Mouse (Mus musculus): ENCODE results near the gene Tubb2b. TPM values are rescaled to one million over a fixed set of nuclear protein-coding genes. Genes with fewer than 3 reads are reported as not detected.
"Not testable (repeated sequence)": the region's sequence is repeated elsewhere in the genome, so short reads cannot be mapped to it uniquely, and the experiment has no call there.

Tubb2b gene
- polyA plus RNA-seq, 1 experiment: not detected

DNA sequence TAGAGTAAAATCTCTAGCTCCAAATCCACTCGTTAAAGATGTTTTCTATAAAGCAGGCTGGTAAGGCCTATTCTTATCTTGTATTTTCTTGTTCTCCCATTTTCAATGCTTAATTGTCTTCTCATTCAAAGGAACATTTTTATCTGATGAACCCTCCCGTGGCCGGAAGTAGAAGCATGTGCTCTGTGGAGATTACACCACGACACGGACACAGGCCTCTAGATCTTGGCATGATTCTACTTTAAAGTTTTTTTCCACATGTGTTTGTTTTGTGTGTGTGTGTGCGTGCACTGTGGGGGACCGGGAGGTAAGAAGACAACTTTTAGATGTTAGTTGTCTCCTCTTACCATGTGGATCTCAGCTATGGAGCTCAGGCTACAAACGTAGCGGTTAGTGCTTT is 28.4 kb downstream of the Tubb2b start:
- 77% methylated on average over 9 of the region's 9 CpGs for WGBS
- TF ChIP-seq POLR2A (IDR thresholded peaks at IDR 0.05; ENCODE audit: insufficient read depth, low read depth, low read length): no peak
- TF ChIP-seq CTCF (IDR thresholded peaks at IDR 0.05; ENCODE audit: insufficient read depth, low read depth, low read length): no peak
- H3K27ac ChIP-seq (ENCODE audit: insufficient read depth, low read depth, low read length): no peak overlapping the region
- H3K4me1 ChIP-seq (ENCODE audit: control insufficient read depth, insufficient read depth, low read length): peaks cover 3% of the 10 kb centered on the region
- no peak overlapping the region for H3K4me3 ChIP-seq (ENCODE audit: insufficient read depth, low read depth, low read length)

DNA sequence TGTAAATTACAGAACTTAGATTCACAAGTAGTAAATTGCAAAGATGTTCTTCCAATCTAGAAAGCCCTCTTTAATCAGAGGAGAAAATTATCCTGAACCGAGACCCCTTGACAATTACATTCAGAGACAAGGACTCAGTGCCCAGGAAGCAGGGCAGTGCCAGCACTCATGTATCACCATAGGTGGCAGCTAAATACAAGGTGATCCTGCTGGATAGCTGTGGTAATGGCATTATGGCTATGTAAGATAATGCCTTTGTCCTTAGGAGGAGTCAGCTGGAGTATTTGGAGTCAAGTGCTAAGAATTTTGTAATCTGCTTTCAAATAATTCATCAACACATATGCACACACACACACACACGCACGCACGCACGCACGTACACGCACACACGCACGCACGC is 29.0 kb downstream of the Tubb2b start:
- 93% methylated on average over 10 of the region's 10 CpGs for WGBS
- Histone ChIP-seq H3K27ac (ENCODE audit: insufficient read depth, low read depth, low read length) (no peak overlapping the region), H3K4me1 (ENCODE audit: control insufficient read depth, insufficient read depth, low read length) (peaks cover 9% of the 10 kb centered on the region), H3K4me3 (ENCODE audit: insufficient read depth, low read depth, low read length) (no peak overlapping the region)
- TF ChIP-seq POLR2A (IDR thresholded peaks at IDR 0.05; ENCODE audit: insufficient read depth, low read depth, low read length) (no peak), CTCF (IDR thresholded peaks at IDR 0.05; ENCODE audit: insufficient read depth, low read depth, low read length) (no peak)

DNA sequence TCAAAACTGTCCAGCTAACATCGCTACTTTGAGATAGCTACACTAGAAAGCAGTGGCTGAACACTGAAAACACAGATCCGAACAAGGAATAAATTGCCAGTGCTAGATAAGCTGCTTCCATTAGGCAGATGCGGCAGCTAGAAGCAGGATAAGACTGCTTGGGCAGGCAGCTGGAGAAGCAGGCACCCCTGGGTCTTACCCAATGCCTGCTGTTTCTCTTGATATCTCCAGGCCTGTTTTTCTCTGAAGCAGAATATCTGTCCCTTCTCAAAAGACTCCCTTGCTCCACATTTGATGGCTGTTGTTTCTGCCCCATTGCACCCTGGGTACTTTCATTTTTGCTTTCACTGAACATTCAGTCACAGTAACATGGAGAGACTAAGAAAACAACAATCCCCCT is 29.5 kb downstream of the Tubb2b start:
- TF ChIP-seq CTCF (IDR thresholded peaks at IDR 0.05; ENCODE audit: insufficient read depth, low read depth, low read length) (no peak), POLR2A (IDR thresholded peaks at IDR 0.05; ENCODE audit: insufficient read depth, low read depth, low read length) (no peak)
- H3K4me1 ChIP-seq (ENCODE audit: control insufficient read depth, insufficient read depth, low read length): peaks cover 9% of the 10 kb centered on the region
- H3K27ac ChIP-seq (ENCODE audit: insufficient read depth, low read depth, low read length): peak overlapping the region; percentile 16; the same call in 1 of the 2 replicates
- 45% methylated on average over 3 of the region's 3 CpGs for WGBS
- H3K4me3 ChIP-seq (ENCODE audit: insufficient read depth, low read depth, low read length): no peak overlapping the region

DNA sequence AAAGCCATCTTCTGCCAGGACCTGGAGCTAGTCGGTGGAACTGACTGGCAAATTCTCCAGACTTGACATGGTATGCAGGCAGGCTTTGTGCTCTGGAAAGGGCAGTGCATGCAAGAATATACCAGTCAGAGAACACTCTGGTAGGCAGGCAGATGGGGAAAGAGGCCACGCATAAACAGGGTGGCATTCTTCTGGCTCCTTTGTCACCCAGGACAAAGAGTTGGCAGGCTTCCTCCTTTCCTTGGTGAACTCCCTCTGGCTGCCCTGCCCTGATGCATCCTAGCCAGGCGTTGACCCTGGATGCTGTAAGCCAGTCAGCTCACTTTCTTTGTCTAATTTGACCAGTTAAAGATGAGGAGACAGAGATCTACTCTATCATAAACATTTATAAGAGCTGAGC is 33.2 kb downstream of the Tubb2b start:
- no peak for TF ChIP-seq POLR2A (IDR thresholded peaks at IDR 0.05; ENCODE audit: insufficient read depth, low read depth, low read length)
- no peak for TF ChIP-seq CTCF (IDR thresholded peaks at IDR 0.05; ENCODE audit: insufficient read depth, low read depth, low read length)
- 26% methylated on average over 3 of the region's 3 CpGs for WGBS
- H3K4me3 ChIP-seq (ENCODE audit: insufficient read depth, low read depth, low read length): no peak overlapping the region
- peak overlapping the region; percentile 91 for H3K27ac ChIP-seq (ENCODE audit: insufficient read depth, low read depth, low read length)
- H3K4me1 ChIP-seq (ENCODE audit: control insufficient read depth, insufficient read depth, low read length): peaks cover 9% of the 10 kb centered on the region

DNA sequence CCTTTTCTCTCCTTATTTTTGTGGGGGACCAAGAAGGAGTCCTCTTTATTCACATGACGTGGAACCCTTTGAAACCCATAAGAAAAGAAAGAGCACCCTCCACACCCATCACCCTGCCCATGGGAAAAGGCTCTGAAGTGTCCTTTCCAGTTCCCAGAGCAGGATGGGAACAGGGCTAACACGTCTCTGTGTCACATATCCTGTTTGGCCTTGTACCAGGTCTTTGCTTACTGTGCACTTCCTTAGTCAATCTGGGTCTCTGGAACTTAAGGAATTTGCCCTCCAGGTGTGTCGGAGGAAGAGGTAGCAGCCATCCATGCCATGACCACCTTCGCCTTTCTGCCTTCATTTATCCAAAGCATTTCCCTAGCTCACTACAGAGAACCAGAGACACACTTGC is 33.8 kb downstream of the Tubb2b start:
- H3K4me3 ChIP-seq (ENCODE audit: insufficient read depth, low read depth, low read length): no peak overlapping the region
- TF ChIP-seq CTCF (IDR thresholded peaks at IDR 0.05; ENCODE audit: insufficient read depth, low read depth, low read length) (no peak), POLR2A (IDR thresholded peaks at IDR 0.05; ENCODE audit: insufficient read depth, low read depth, low read length) (no peak)
- H3K4me1 ChIP-seq (ENCODE audit: control insufficient read depth, insufficient read depth, low read length): peaks cover 9% of the 10 kb centered on the region
- H3K27ac ChIP-seq (ENCODE audit: insufficient read depth, low read depth, low read length): peak overlapping the region; percentile 91
- 38% methylated on average over 4 of the region's 4 CpGs for WGBS

DNA sequence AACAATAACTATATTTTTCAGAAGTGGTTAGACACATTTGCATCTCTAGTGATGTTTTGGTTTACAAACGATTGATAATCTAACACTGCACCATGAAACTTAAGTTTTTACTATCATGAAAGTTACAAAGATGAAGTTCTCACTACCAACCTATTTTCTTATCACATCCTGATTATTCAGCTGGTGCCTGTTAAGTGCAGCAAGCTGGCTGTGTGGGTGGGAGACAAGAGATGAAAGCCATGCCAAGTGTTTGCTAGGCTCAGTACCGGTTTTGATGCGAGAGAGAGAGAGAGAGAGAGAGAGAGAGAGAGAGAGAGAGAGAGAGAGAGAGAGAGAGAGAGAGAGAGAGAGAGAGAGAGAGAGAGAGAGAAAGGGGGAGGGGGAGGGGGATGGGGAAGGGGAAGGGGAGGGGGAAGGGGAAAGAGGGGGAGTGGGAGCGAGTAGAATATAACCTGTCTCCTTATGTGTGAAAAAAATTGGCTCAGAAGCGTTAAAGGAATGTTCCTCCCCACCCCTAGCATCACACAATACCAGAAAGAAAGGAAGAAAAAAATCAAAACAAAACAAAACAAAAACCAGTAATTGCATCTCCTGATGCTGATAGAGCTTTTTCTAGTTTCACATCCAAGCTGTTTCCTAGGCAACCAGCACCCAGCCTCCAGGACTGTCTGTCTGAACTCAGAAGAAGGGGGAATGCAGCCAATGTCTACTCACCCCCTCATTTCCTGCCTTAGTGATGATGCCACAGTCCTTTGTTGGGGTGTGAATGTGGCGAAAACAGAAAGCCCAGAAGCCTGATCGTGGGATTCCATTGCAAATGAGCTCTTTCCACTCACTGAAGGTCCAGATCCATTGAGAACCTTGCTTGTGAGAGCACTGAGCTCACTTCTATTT is 34.5 kb downstream of the Tubb2b start:
- Histone ChIP-seq H3K27ac (ENCODE audit: insufficient read depth, low read depth, low read length) (peak overlapping the region; percentile 91), H3K4me3 (ENCODE audit: insufficient read depth, low read depth, low read length) (no peak overlapping the region), H3K4me1 (ENCODE audit: control insufficient read depth, insufficient read depth, low read length) (peaks cover 9% of the 10 kb centered on the region)
- TF ChIP-seq POLR2A (IDR thresholded peaks at IDR 0.05; ENCODE audit: insufficient read depth, low read depth, low read length): no peak
- no peak for TF ChIP-seq CTCF (IDR thresholded peaks at IDR 0.05; ENCODE audit: insufficient read depth, low read depth, low read length)
- 5% methylated on average over 7 of the region's 7 CpGs for WGBS

DNA sequence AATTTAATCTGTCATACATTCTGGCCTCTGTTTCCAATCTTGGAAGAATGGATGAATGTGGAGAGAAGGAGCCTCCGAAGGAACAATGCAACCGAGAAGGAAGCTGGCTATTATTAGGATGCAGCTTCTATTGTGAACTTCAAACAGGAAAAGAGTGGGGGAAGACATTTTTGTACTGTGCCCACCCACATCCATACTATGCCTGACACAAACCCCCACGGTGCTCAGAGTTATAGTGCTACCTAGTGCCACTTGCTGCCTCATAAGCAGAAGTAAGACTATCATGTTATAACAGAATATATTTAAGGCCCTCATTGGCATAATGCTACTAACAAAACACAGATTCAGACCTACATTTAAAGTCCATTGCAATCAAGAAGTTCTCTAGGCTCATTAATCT is 40.9 kb downstream of the Tubb2b start:
- Histone ChIP-seq H3K4me1 (ENCODE audit: control insufficient read depth, insufficient read depth, low read length) (peaks cover 14% of the 10 kb centered on the region), H3K4me3 (ENCODE audit: insufficient read depth, low read depth, low read length) (no peak overlapping the region), H3K27ac (ENCODE audit: insufficient read depth, low read depth, low read length) (peak overlapping the region; percentile 96)
- TF ChIP-seq POLR2A (IDR thresholded peaks at IDR 0.05; ENCODE audit: insufficient read depth, low read depth, low read length) (no peak), CTCF (IDR thresholded peaks at IDR 0.05; ENCODE audit: insufficient read depth, low read depth, low read length) (no peak)
- 23% methylated on average over 3 of the region's 3 CpGs for WGBS

DNA sequence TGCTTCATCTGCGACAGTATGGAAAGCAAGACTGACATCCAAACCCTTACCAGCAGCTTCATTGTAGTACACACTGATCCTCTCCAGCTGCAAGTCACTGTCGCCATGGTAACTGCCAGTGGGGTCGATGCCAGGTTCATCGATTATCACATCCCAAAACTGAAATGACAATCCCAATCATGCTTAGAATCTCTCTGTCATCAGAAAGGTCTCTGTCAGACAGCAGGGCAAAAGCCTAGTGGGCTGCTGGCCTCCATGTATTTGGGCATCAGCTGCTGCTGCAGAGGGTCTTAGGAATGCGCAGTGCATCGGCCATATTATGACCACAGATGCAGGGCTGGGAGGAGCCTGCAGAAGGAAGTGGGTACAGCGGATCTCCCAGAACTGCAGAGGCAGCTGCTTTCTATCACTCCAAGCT is 41.4 kb downstream of the Tubb2b start:
- TF ChIP-seq POLR2A (IDR thresholded peaks at IDR 0.05; ENCODE audit: insufficient read depth, low read depth, low read length) (no peak), CTCF (IDR thresholded peaks at IDR 0.05; ENCODE audit: insufficient read depth, low read depth, low read length) (no peak)
- Histone ChIP-seq H3K27ac (ENCODE audit: insufficient read depth, low read depth, low read length) (peak overlapping the region; percentile 96), H3K4me1 (ENCODE audit: control insufficient read depth, insufficient read depth, low read length) (peaks cover 14% of the 10 kb centered on the region), H3K4me3 (ENCODE audit: insufficient read depth, low read depth, low read length) (no peak overlapping the region)
- 21% methylated on average over 7 of the region's 7 CpGs for WGBS

DNA sequence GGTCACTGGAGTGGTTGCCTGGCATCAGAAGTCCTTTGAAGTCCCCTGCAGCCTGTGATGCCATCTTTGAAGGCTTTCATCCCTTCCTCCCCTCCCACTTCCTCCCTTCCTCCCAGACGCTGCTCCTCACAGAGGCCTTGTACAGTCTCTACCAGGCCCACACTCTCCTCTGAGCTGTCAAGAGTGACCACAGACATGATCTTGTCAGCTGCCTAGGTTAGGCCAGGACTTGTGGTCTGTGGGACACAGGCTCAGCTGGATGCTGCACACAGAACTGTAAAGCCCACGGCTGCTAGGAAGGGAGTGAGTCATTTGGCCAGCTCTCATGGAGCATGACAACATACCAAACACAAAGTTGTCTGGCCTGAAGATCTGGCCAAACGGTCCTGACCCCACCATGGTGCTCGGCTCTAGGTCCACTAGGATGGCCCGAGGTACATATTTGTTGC is 42.0 kb downstream of the Tubb2b start:
- WGBS: 39% methylated on average over 5 of the region's 5 CpGs
- H3K4me1 ChIP-seq (ENCODE audit: control insufficient read depth, insufficient read depth, low read length): peaks cover 14% of the 10 kb centered on the region
- peak overlapping the region; percentile 96 for H3K27ac ChIP-seq (ENCODE audit: insufficient read depth, low read depth, low read length)
- not testable (repeated sequence) for H3K4me3 ChIP-seq (ENCODE audit: insufficient read depth, low read depth, low read length)
